Mouse (Mus musculus) adrenal gland, adult 10 weeks (tissue): ENCODE results near the gene Chd5. TPM values are rescaled to one million over a fixed set of nuclear protein-coding genes. Genes with fewer than 3 reads are reported as not detected.

Experiments used
- polyA plus RNA-seq: library from polyadenylated mRNA; stranded (reverse); fragments of 350-450 nt; fragmentation: Illumina TruSeq; extraction: RNeasy Lipid Tissue Mini Kit (QIAGEN cat#74804); gene quantifications from one replicate; pipeline ENCODE4 v1.2.3, GENCODE M21; 2014; ENCODE audit warnings: low read depth, low replicate concordance

Chd5 gene
- polyA plus RNA-seq = 0.41 TPM

DNA sequence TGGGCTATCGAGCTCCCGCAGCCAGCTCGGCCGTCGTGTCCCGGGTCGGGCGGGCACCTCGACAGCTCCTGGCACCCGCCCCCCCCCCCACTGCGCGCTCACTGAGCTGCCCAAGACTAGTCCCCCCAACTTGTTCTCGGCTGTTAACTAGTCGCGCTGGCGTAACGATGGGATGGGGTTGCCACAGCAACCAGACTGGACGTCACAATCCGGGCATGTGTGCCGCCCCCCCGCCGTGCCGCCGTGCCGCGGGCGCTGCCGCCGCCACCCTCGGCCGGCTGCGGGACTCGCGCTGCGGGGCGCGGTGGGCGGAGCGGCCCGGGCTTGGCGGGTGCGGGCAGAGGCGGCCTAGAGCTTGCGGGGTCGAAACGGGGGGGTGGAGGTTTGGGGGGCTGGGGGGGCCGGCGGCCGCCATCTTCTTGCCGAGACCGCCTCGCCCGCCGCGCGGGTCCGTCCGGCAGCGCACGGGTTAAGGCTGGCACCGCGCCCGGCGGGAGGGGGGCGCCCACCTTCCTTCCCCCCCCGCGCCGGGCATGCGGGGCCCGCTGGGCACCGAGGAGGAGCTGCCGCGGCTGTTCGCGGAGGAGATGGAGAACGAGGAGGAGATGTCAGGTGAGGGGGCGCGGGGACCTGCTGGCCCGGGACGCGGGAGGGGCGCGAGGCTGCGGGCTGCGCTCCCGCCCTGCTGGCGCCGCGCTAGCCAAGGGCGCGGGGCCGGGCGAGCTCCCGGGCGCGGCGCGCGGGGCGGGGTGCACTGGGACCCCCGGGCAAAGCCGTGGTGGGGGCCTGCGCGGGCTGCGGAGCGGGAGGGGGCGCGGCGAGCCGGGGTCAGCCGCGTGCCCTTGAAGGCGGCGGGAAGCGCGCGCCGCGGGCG, at the start of gene Chd5:
Chd5 (plus strand) TSS at position 233 of the 874 bp plus-strand sequence.

DNA sequence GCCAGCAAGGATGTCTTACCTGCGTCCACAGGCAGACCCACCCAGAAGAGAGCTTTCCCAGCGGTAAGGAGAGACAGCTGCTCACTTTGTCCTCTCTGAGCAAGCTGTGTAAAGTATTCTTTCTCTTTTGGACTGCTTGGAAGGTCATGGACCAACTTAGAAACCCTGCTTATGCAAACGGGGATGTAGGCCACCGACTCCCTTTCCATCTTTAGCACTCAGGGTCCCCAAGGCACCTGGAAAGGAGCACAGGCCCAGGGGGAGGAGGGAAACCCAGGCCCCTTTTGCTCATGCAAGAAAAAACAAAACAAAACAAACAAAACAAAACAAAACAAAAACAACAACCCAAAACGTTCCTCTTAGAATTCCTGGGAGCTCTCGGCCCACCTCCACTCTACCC, 46.9 kb upstream of the Chd5 start, which contains the start of gene Hes3:
Hes3 (minus strand) TSS at position 101 of the 400 bp plus-strand sequence.

GRCm38 (mm10) chr4:152296874-152297861, 41.3 kb upstream of the Chd5 start, which contains the start of gene Icmt:
Icmt (plus strand) TSS chr4:152297227.

DNA sequence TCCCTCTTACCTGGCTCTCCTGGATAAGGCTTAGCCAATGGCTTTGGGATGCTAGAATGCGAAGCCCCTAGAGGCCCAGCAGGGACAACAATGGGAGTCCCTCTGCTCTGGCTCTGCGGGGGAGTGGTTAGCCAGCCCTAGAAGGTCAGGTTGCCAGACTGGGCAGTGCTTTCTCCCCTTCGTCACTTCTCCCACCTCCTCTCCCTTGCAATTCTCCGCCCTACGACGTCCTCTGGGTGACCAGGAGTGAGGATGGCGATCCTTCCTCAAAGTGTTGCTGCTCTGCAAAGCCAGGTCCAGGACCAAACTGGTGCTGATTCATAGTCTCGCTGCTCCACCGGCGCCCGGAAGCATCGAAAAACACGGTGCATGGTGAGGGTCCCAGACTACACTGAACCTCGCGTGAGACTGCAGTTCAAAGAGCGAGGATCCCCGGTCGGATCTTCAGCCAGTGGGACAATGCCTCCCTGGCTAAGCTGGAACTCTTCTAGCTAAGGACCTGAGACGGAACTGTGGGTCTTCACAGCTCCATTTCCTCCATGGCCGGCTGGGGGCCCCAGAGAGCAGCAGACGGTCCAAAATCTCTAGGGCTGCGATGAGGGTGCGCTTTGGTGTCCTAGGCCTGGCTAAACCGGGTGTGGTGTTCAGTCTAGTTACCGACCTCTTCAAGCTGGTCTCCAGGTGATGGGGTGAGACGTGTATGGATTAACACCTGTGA, 19.8 kb upstream of the Chd5 start, which contains the start of gene Rnf207:
Rnf207 (minus strand) TSS at position 477 of the 718 bp plus-strand sequence.

DNA sequence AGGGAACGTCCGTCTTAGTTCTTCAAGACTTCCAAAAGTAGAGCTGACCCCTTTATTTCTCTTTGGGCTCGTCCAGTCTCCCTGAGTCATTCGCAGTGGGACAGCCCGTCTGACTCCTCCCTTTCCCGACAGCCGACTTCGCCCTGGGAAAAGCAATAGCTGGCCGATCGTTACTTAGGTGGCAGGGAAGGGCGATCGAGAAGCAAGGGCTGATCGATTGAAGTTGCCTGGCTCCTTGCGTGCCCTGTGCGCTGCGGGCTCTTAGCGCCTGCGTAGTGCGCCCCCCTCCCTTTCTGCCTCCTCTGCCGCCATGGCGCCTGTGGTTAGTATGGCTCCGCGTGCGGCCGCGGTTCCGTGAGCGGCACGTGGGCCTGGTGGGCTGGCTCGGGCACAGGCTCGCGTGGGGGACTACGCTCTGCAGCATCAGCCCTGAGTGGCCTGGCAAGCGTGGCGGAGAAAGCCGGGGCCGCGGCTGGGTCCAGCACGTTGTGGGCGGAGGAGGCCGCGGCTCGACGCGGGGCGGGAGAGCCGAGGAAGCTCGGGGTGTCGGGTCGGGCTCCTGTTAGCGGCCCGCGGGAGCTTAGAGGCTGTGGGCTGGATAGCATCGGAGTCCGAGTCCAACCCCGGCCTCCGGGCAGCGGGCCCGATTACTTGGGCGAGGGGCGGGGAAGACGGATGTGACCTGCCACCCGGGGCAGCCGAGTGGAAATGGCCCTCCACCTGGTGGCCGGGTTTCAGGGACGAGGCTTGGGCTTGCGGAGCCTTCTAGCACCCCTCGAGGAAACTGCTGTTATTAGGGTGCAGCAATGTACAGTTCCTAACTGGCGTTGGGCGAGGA, 12.7 kb upstream of the Chd5 start, which contains the start of gene Rpl22:
Rpl22 (plus strand) TSS at position 169 of the 838 bp plus-strand sequence.

Other genes starting within 250 kb of the Chd5 start
- not detected for gene Tnfrsf25, start 222.7 kb upstream of the Chd5 start, polyA plus RNA-seq
- not detected for gene Espn, start 186.3 kb upstream of the Chd5 start, polyA plus RNA-seq
- not detected for gene Hes2, start 179.8 kb upstream of the Chd5 start, polyA plus RNA-seq
- gene Acot7, start 160.5 kb upstream of the Chd5 start, polyA plus RNA-seq = 1.2 TPM
- 1.1 TPM for gene Gpr153, start 64.4 kb upstream of the Chd5 start, polyA plus RNA-seq
- gene Hes3, start 47.0 kb upstream of the Chd5 start, polyA plus RNA-seq = not detected
- gene Icmt, start 41.4 kb upstream of the Chd5 start, polyA plus RNA-seq = 12.9 TPM
- not detected for gene Rnf207, start 19.7 kb upstream of the Chd5 start, polyA plus RNA-seq
- gene Rpl22, start 12.9 kb upstream of the Chd5 start, polyA plus RNA-seq = 314 TPM
- gene Nphp4, start 138.1 kb downstream of the Chd5 start, polyA plus RNA-seq = not detected
- 3.1 TPM for gene Kcnab2, start 139.2 kb downstream of the Chd5 start, polyA plus RNA-seq